Mouse (Mus musculus) embryonic facial prominence, embryonic 15.5 days (tissue): ENCODE measurements around the gene Ankrd33. TPM values are rescaled to one million over a fixed set of nuclear protein-coding genes. Genes with fewer than 3 reads are reported as not detected.
"Not testable (repeated sequence)": the region's sequence is repeated elsewhere in the genome, so short reads cannot be mapped to it uniquely, and the experiment has no call there.

Experiments
- ATAC-seq: fragments of 200-750 bp; cut with Nextera tagmentation; 2 replicates; pipeline ENCODE4 v1.8.0; 2017; ENCODE audit warnings: low read depth, moderate TSS enrichment; ENCODE audit not compliant: insufficient number of reproducible peaks, low FRiP score, low TSS enrichment
- H3K27ac ChIP-seq: fragments of 300-500 bp; sonication (generic); replicated peaks from 2 replicates; pipeline ENCODE4 v1.5.1; 2015; ENCODE audit warnings: mild to moderate bottlenecking, inconsistent platforms
- H3K27me3 ChIP-seq: fragments of 300-500 bp; sonication (generic); 2 replicates; pipeline ENCODE4 v1.6.1; 2015; ENCODE audit warnings: inconsistent platforms
- H3K36me3 ChIP-seq: fragments of 300-500 bp; sonication (generic); 2 replicates; pipeline ENCODE4 v1.6.1; 2015; ENCODE audit warnings: mild to moderate bottlenecking, inconsistent platforms
- H3K4me1 ChIP-seq: fragments of 300-500 bp; sonication (generic); 2 replicates; pipeline ENCODE4 v1.6.1; 2015; ENCODE audit warnings: inconsistent platforms
- H3K4me2 ChIP-seq: fragments of 300-500 bp; sonication (generic); replicated peaks from 2 replicates; pipeline ENCODE4 v1.6.1; 2015; ENCODE audit warnings: mild to moderate bottlenecking, inconsistent platforms
- H3K4me3 ChIP-seq: fragments of 300-500 bp; sonication (generic); replicated peaks from 2 replicates; pipeline ENCODE4 v1.5.1; 2015; ENCODE audit warnings: mild to moderate bottlenecking, inconsistent platforms
- H3K9ac ChIP-seq: fragments of 300-500 bp; sonication (generic); 2 replicates; pipeline ENCODE4 v1.6.1; 2015; ENCODE audit warnings: inconsistent platforms
- H3K9me3 ChIP-seq: fragments of 300-500 bp; sonication (generic); replicated peaks from 2 replicates; pipeline ENCODE4 v1.6.1; 2016; ENCODE audit warnings: inconsistent platforms
- WGBS: fragments of 180-500 bp; shearing (Covaris S2); methylation state at CpG from one replicate; pipeline ENCODE4 v1.1.7; 2015; 5-methylcytosine and 5-hydroxymethylcytosine counted together
- polyA plus RNA-seq: library from polyadenylated mRNA; unstranded; fragments of >200 nt; fragmentation: Nextera tagmentation; extraction: Ambion mirVana; gene quantifications from 2 replicates; pipeline ENCODE4 v1.2.1, GENCODE M21; 2015

Ankrd33 gene
- polyA plus RNA-seq, 1 experiment from 2014 or later, result not detected

DNA sequence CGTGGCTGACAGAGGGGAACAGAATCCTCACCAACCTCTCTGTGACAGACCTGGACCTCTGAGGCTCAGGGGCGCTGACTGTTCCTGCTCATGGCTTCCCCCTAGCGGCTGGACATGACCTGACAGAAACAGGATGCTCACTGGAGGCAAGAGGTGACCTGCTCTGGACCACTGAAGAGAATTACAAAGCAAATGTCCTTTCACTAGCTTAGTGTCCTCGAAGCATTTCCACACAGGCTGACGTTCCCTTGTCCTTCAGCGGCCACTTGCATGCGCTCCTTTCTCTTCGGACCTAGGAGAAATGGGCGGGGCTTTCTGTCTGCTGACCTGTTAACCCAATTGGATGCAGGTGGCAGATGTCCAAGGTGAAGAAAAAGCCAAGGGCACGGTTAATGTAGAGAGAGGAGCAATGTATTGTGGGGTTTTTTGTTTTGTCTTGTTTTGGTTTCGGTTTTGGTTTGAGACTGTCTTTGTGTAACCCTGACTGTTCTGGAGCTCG, 10.0 kb upstream of the Ankrd33 start:
- Histone ChIP-seq H3K27ac (no peak overlapping the region), H3K36me3 (no peaks in the 10 kb centered on the region), H3K9ac (no peak overlapping the region), H3K4me1 (peaks cover 11% of the 10 kb centered on the region), H3K9me3 (no peaks in the 10 kb centered on the region), H3K4me3 (peak overlapping the region; percentile 16), H3K4me2 (peak overlapping the region; percentile 35), H3K27me3 (no peaks in the 10 kb centered on the region)
- peak; percentile 47; the same call in 1 of the 2 replicates for ATAC-seq
- 16% methylated on average over 12 of the region's 12 CpGs for WGBS

DNA sequence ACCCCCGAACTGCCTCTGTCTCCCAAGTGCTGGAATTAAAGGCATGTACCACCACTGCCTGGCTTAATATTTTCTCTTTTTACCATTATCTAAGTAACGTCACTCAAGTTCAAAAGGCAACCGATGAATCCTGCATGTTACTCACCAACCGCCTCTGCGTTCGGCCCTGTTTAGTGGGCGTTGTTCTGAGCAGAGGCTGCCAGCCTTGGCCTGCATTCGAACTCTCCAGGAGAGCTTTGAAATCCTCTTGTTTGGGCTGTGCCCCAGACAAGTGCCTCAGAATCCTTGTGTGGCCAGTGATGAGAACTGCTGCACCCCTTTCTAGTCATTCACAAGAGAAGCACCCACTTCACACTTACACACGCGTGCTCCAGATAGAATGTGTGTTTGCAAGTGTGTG, 9.5 kb upstream of the Ankrd33 start:
- Histone ChIP-seq H3K9me3 (no peaks in the 10 kb centered on the region), H3K27me3 (no peaks in the 10 kb centered on the region), H3K4me3 (peak overlapping the region; percentile 16; the same call in 1 of the 2 replicates), H3K9ac (no peak overlapping the region), H3K4me2 (peak overlapping the region; percentile 35; the same call in 1 of the 2 replicates), H3K27ac (no peak overlapping the region), H3K4me1 (peaks cover 11% of the 10 kb centered on the region), H3K36me3 (no peaks in the 10 kb centered on the region)
- 83% methylated on average over 10 of the region's 10 CpGs for WGBS
- no peak for ATAC-seq

DNA sequence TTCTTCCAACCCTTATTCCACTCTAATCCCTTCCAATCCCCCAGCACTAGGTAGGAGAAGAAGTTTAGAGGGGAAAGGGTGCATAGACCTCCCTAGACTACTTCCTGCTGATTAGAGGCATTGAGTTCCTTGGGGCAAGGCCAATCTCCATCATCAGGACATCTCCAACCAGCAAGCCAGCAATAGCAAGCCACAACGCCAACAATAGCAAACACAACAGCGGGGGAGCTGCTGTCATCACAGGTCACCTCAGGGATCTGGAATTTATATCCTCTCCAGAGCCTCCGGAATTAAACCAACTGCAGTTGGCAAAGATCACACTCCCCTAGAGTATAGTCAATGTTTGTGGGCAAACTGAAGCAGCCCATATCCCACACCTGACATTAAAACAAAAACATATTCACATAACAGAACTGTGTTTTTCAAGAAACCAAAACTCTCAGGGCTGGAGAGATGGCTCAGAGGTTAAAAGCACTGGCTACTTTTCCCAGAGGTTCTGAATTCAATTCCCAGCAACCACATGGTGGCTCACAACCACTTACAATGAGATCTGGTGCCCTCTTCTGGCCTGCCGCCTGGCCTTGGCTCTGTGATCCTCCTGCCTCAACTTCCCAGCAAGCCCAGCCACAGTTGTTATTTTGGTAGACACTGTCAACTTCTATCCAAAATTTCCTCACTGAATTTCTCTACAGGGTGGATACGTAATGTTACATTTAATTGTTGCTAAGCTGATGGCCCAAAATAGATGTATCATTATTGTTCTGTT, 7.5 kb upstream of the Ankrd33 start:
- Histone ChIP-seq H3K4me2 (no peak overlapping the region), H3K9ac (no peak overlapping the region), H3K27me3 (no peaks in the 10 kb centered on the region), H3K4me3 (no peak overlapping the region), H3K27ac (no peak overlapping the region), H3K9me3 (no peaks in the 10 kb centered on the region), H3K36me3 (no peaks in the 10 kb centered on the region), H3K4me1 (peaks cover 11% of the 10 kb centered on the region)
- WGBS, result 82% methylated on average over 5 of the region's 5 CpGs
- no peak for ATAC-seq

DNA sequence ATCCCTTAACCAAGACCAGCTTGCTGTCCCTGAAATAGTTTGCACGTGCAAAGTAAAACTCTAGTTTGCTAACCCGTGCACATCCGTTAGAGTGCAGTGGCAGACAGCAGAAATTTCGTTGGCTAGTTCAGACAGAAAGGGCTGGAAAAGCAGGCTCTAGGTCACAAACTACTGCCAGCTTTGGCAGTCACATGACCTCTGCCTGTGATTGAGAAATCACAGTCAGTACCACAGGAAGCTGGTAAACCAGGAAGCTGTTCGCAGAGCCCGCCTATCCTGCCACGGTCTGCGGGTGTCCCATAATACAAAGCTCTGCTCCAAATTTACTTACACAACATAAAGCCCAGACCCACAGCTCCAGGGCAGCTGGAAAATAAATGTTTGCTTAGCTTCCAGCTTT, 2.4 kb upstream of the Ankrd33 start:
- Histone ChIP-seq H3K27me3 (no peaks in the 10 kb centered on the region), H3K4me3 (no peak overlapping the region), H3K4me2 (no peak overlapping the region; the same call in 1 of the 2 replicates), H3K4me1 (no peaks in the 10 kb centered on the region; the same call in 1 of the 2 replicates), H3K9me3 (no peaks in the 10 kb centered on the region), H3K27ac (peak overlapping the region; percentile 80), H3K36me3 (no peaks in the 10 kb centered on the region), H3K9ac (no peak overlapping the region)
- peak; percentile 65; the same call in 1 of the 2 replicates for ATAC-seq
- WGBS, result 34% methylated on average over 8 of the region's 8 CpGs

DNA sequence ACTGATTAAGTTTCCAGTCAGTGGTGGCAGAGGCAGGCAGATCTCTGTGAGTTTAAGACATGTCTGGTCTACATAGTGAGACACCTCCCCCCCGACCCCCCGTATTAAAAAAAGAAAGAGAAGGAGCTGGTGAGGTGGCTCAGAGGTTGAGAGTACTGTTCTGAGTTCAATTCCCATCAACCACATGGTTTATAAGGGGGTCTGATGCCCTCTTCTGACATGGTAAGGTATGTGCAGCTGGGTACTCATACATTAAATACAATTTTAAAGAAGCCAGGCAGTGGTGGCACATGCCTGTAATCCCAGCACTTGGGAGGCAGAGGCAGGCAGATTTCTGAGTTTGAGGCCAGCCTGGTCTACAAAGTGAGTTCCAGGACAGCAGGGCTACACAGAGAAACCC, 1.8 kb upstream of the Ankrd33 start:
- 78% methylated on average over 2 of the region's 2 CpGs for WGBS
- not testable (repeated sequence) for H3K27me3 ChIP-seq, H3K4me1 ChIP-seq, H3K9ac ChIP-seq, H3K9me3 ChIP-seq, H3K4me3 ChIP-seq, H3K4me2 ChIP-seq, ATAC-seq, H3K36me3 ChIP-seq
- H3K27ac ChIP-seq, result peak overlapping the region; percentile 80

DNA sequence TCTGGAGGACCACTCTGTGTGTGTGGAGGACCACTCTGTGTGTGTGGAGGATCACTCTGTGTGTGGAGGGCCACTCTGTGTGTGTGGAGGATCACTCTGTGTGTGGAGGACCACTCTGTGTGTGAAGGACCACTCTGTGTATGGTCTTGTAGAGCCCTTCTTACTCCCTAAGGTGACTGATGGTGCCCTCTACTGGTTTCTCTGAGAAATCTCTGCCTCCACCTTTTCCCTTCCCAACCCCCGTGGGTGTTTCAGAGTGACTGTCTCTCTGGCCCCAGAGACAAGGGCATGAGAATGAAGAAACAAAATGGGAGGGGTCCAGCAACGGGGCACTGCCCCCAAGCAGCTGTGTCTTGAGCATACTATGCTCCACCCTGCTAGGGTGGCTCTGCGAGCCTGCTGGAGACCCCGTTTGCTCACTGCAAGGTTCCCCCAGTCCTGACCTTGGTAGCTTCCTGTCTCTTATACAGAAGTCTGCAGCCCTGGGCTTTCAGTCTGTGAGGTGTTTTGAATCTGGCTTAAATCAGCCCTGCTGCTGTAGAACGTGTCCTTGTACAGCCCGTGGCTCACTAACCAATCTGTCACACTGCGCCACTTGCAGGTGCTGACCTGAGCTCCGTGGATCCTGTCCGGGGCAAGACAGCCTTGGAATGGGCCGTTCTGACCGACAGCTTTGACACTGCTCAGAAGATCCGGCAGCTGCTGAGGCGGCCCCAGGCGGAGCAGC, 3.0 kb downstream of the Ankrd33 start:
- Histone ChIP-seq H3K27ac (no peak overlapping the region), H3K9me3 (no peaks in the 10 kb centered on the region), H3K4me2 (no peak overlapping the region), H3K4me3 (no peak overlapping the region), H3K4me1 (peaks cover 11% of the 10 kb centered on the region), H3K27me3 (no peaks in the 10 kb centered on the region), H3K9ac (no peak overlapping the region), H3K36me3 (no peaks in the 10 kb centered on the region)
- WGBS, result 56% methylated on average over 14 of the region's 14 CpGs
- no peak for ATAC-seq

DNA sequence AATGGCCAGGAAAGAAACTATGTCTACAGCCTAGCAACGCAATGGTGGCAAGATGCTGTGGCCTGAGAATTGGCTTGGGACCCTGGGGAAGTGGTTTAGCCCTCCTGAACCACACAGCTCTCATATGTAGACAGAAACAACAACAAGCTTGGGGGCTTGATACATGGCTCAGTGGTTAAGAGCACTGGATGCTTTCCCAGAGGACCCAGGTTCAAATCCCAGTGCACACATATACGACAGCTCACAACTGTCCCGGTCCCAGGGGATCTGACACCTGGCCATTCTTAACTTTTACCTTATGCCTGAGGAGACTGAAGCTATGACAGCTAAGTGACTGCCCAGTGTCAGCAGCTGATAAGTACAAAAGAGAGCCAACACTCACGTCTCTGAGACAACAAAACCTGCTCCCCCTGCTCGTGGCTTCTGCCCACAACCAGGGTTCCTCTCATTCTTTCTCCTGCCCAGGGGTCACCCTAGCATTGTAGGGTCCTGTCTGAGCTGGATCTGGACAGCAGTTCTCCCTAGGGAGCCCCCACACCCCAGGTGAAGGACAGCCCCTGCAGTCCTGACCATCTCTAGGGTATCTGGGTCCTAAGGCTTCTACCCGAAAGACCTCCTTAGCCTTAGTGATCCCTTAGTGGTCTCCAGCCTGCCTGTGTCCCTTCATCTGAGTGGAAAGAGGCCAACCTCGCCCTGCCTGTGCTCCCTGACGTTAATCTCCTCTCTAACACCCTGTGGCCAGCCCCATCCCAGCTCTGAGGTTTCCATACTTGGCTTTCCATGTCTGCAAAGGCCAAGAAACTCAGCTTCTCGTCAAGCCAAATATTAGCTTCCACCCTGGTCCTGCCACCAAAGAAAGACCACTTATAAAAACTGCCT, 6.1 kb downstream of the Ankrd33 start:
- H3K27ac ChIP-seq, result no peak overlapping the region
- no peak overlapping the region for H3K4me3 ChIP-seq
- no peaks in the 10 kb centered on the region for H3K36me3 ChIP-seq
- no peaks in the 10 kb centered on the region for H3K9me3 ChIP-seq
- H3K27me3 ChIP-seq, result no peaks in the 10 kb centered on the region
- no peak overlapping the region for H3K4me2 ChIP-seq
- H3K9ac ChIP-seq, result no peak overlapping the region
- 74% methylated on average over 9 of the region's 9 CpGs for WGBS
- peaks cover 18% of the 10 kb centered on the region for H3K4me1 ChIP-seq
- no peak for ATAC-seq

DNA sequence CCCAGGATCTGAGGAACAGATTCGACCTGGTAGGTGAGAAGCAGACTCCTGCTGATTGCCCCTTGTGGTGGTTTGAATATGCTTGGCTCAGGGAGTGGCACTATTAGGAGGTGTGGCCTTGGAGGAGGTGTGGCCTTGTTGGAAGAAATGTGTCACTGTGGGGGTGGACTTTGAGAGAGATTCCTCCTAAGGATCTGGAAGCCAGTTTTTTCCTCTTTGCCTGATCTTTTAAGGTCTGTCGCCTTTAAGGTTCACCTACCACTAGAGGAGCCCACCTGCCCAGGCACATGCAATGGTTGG, 6.7 kb downstream of the Ankrd33 start:
- Histone ChIP-seq H3K4me3 (no peak overlapping the region), H3K27me3 (no peaks in the 10 kb centered on the region), H3K9ac (no peak overlapping the region), H3K9me3 (no peaks in the 10 kb centered on the region), H3K36me3 (no peaks in the 10 kb centered on the region), H3K4me2 (no peak overlapping the region), H3K27ac (no peak overlapping the region), H3K4me1 (peaks cover 24% of the 10 kb centered on the region)
- ATAC-seq, result no peak
- WGBS, result 17% methylated on average over 2 of the region's 2 CpGs

DNA sequence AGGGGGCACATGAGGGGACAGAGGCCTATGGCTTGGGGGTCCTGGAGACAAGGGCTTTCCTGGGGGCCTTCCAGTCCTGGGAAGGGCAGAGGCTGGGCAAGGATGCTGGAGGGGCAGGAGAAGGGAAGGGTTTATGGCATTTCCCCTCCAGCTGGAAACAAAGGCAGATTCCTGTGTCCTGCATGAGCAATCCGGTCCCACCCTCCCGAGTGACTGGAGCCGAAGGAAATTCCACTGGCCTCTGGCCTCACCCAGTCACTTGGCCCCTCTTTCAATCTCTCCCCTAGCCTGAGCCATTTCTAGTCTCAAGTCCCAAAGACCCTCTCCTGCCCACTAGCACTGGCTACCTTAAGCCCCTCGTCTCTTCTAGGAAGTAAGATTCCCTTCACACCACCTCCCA, 7.6 kb downstream of the Ankrd33 start:
- no peak for ATAC-seq
- 47% methylated on average over 4 of the region's 4 CpGs for WGBS
- H3K27ac ChIP-seq, result no peak overlapping the region

DNA sequence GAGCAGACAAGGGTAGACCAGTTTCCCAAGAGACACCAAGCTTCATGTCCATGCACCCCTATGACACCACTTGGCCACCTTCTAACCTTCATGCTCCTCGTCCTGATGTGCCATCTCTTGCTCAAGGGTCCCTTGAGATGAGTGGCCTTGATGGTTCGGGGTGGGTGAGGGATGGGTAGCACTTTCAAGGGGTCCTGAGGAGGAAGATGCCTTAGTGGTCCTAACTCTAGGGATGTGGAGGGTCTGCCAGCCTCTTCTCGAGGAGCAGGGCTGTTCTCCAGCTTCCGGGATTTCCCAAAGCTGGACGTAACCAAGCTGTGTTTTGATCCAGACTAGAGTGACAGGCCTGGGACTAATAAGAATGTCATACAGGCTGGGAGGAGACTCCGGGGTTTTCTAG, 10.0 kb downstream of the Ankrd33 start:
- WGBS, result 80% methylated on average over 6 of the region's 6 CpGs
- no peak for ATAC-seq
- H3K27me3 ChIP-seq, result peaks cover 7% of the 10 kb centered on the region
- no peaks in the 10 kb centered on the region for H3K9me3 ChIP-seq
- peaks cover 28% of the 10 kb centered on the region for H3K4me1 ChIP-seq
- H3K4me2 ChIP-seq, result no peak overlapping the region
- H3K4me3 ChIP-seq, result no peak overlapping the region
- H3K36me3 ChIP-seq, result no peaks in the 10 kb centered on the region
- H3K9ac ChIP-seq, result no peak overlapping the region
- H3K27ac ChIP-seq, result peak overlapping the region; percentile 58; the same call in 1 of the 2 replicates

More for the DNA sequence above, 7.6 kb downstream of the Ankrd33 start:
- Histone ChIP-seq H3K4me2 (no peak overlapping the region), H3K9me3 (no peaks in the 10 kb centered on the region), H3K9ac (no peak overlapping the region), H3K4me3 (no peak overlapping the region), H3K4me1 (peaks cover 26% of the 10 kb centered on the region), H3K27me3 (no peaks in the 10 kb centered on the region; the same call in 1 of the 2 replicates), H3K36me3 (no peaks in the 10 kb centered on the region)
